Mouse (Mus musculus): Measurements from ENCODE around the gene Micall2.

DNA sequence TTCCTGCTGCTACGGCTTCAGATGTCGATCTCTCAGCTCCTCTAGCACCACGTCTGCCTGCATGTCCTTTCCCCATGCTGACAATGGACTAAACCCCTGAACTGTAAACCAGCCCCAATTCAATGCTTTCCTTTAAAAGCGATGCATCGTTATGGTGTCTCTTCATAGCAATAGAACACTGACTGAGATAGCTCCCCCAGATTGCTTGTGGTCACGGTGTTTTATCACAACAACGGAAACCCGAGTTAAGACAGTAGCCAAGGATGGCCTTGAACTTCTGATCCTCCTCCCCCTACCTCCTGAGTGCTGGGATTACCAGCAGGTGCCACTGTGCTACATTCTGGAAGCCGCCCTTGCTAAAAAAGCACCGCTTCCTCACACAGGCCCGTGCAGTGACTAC is 8.9 kb downstream of the Micall2 start:
- TF ChIP-seq CTCF (IDR thresholded peaks at IDR 0.05; ENCODE audit: borderline replicate concordance, extremely low read depth, insufficient read depth, insufficient read length): no peak
- TF ChIP-seq POLR2A (IDR thresholded peaks at IDR 0.05; ENCODE audit: borderline replicate concordance, extremely low read depth, insufficient read depth, insufficient read length, poor library complexity, severe bottlenecking): no peak
